Mouse (Mus musculus): ENCODE data around the gene Dbh.

GRCm38 (mm10) chr2:27181907-27182306, 16.9 kb downstream of the Dbh start:
- no peak for TF ChIP-seq CTCF (IDR thresholded peaks at IDR 0.05; ENCODE audit: low read depth)
- no peak for TF ChIP-seq EP300 (IDR thresholded peaks at IDR 0.05; ENCODE audit: low read depth)

All from heart, postnatal 0 days (tissue).